Mouse (Mus musculus) liver, embryonic 14.5 days (tissue): ENCODE results near the gene Gm49391. TPM values are rescaled to one million over a fixed set of nuclear protein-coding genes. Genes with fewer than 3 reads are reported as not detected.
A peak's percentile ranks its signal among the peaks of the same experiment; 100 is the strongest.
"Not testable (repeated sequence)": the region's sequence is repeated elsewhere in the genome, so short reads cannot be mapped to it uniquely, and the experiment has no call there.

ENCODE experiments used
- ATAC-seq: fragments of 200-750 bp; cut with Nextera tagmentation; 2 replicates; pipeline ENCODE4 v1.8.0; 2017; ENCODE audit warnings: moderate number of reproducible peaks, mild to moderate bottlenecking, moderate library complexity; ENCODE audit not compliant: insufficient read depth
- DNase-seq, 3 experiments: peaks; one replicate each; pipeline ENCODE4 v3.0.0-alpha.2; 2012 to 2013; ENCODE audit warnings: low read depth in 3 of 3, low spot score in 3 of 3
- H3K27ac ChIP-seq: fragments of 300-500 bp; sonication (generic); 2 replicates; pipeline ENCODE4 v1.5.1; 2014; ENCODE audit warnings: moderate library complexity, mild to moderate bottlenecking, control low read depth, inconsistent platforms
- H3K27me3 ChIP-seq: fragments of 300-500 bp; sonication (generic); 2 replicates; pipeline ENCODE4 v1.6.1; 2014; ENCODE audit warnings: mild to moderate bottlenecking, low read length, moderate library complexity; ENCODE audit not compliant: control insufficient read depth, insufficient read depth
- H3K36me3 ChIP-seq: fragments of 300-500 bp; sonication (generic); replicated peaks from 2 replicates; pipeline ENCODE4 v1.6.1; 2014; ENCODE audit warnings: low read depth; ENCODE audit not compliant: control insufficient read depth, insufficient read depth
- H3K4me1 ChIP-seq, 2 experiments: fragments of 200-500 bp in 1 of 2; fragments of 300-500 bp in 1 of 2; sonication (generic) in 1 of 2; replicated peaks; 2 replicates each; pipeline ENCODE4 v1.6.1; 2012 to 2014; ENCODE audit warnings: antibody characterized with exemption in 1 of 2, inconsistent platforms in 1 of 2, low read length in 1 of 2; ENCODE audit not compliant: control insufficient read depth in 2 of 2, insufficient read depth in 2 of 2
- H3K4me2 ChIP-seq: fragments of 300-500 bp; sonication (generic); 2 replicates; pipeline ENCODE4 v1.6.1; 2014; ENCODE audit warnings: low read depth, mild to moderate bottlenecking, control low read depth, moderate library complexity
- H3K4me3 ChIP-seq, 2 experiments: fragments of 200-500 bp in 1 of 2; fragments of 300-500 bp in 1 of 2; sonication (generic) in 1 of 2; 2 replicates each; pipeline ENCODE4 v1.5.1; 2012 to 2014; ENCODE audit warnings: low read depth in 2 of 2, low read length in 2 of 2, mild to moderate bottlenecking in 2 of 2, control low read depth in 1 of 2, inconsistent platforms in 1 of 2, moderate library complexity in 1 of 2; ENCODE audit not compliant: insufficient read depth in 1 of 2
- H3K9ac ChIP-seq: fragments of 300-500 bp; sonication (generic); replicated peaks from 2 replicates; pipeline ENCODE4 v1.6.1; 2014; ENCODE audit warnings: mild to moderate bottlenecking, control low read depth, moderate library complexity
- H3K9me3 ChIP-seq: fragments of 300-500 bp; sonication (generic); 2 replicates; pipeline ENCODE4 v1.6.1; 2016; ENCODE audit warnings: low read length, mixed read lengths; ENCODE audit not compliant: control insufficient read depth
- CTCF ChIP-seq: IDR thresholded peaks from 2 replicates; pipeline ENCODE4 v1.5.1; 2016; ENCODE audit warnings: antibody characterized with exemption, low read depth, control low read depth
- EP300 ChIP-seq: IDR thresholded peaks from 2 replicates; pipeline ENCODE4 v1.6.1; 2016; ENCODE audit warnings: antibody characterized with exemption, low read depth
- WGBS: fragments of 180-500 bp; shearing (Covaris S2); extraction: QIAGEN DNeasy Blood & Tissue Kit; methylation state at CpG from one replicate; pipeline ENCODE4 v1.1.7; 2014; ENCODE audit not compliant: insufficient replicate concordance; 5-methylcytosine and 5-hydroxymethylcytosine counted together
- polyA plus RNA-seq, 2 experiments: library from polyadenylated mRNA; depleted of rRNA in 1 of 2; stranded (reverse) in 1 of 2; unstranded in 1 of 2; fragments of >200 nt; fragmentation: Nextera tagmentation in 1 of 2; extraction: Ambion mirVana in 1 of 2; gene quantifications; 2 replicates each; pipeline versions ENCODE4 v1.2.1 to v1.2.3; 2012 to 2014

The Gm49391 gene
- polyA plus RNA-seq, 2 experiments, result 1.8 to 5.0 TPM

GRCm38 (mm10) chr13:60897328-60897727 is 39.0 kb downstream of the Gm49391 start, which contains the start of gene Ctla2b:
Gene Ctla2b (minus strand): TSS chr13:60897447.
- no peak for TF ChIP-seq EP300
- TF ChIP-seq CTCF, result no peak
- Histone ChIP-seq H3K27me3 (no peaks in the 10 kb centered on the region), H3K9me3 (no peaks in the 10 kb centered on the region), H3K4me1 (no peaks in the 10 kb centered on the region; a peak in 1 of 4 replicates), H3K36me3 (no peaks in the 10 kb centered on the region), H3K27ac (no peak within 1 kb of the TSS), H3K4me2 (no peak within 1 kb of the TSS), H3K9ac (no peak within 1 kb of the TSS), H3K4me3 (no peak within 1 kb of the TSS)
- DNase-seq (peak in 2 of 3 experiments; percentile 6 to 22), ATAC-seq (peak; percentile 80)
- WGBS, result 20% methylated on average over 3 of the region's 3 CpGs

DNA sequence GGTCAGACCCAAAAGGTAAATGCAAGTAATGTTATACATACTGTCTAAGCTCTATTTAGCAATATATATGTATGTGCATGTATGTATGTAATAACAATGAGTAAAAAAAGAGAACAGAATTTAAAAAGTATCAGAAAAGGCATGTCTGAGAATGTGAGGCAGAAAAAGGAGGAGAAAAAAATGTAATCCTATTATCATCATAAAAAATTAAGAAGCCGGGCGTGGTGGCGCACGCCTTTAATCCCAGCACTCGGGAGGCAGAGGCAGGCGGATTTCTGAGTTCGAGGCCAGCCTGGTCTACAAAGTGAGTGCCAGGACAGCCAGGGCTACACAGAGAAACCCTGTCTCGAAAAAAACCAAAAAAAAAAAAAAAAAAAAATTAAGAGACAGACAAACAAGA is 39.6 kb downstream of the Gm49391 start, which contains the start of gene Gm49392:
TSS of gene Gm49392 (minus strand) at position 101 of the 400 bp plus-strand sequence.
- not testable (repeated sequence) for H3K27me3 ChIP-seq, H3K4me3 ChIP-seq, DNase-seq, ATAC-seq, H3K4me1 ChIP-seq, H3K9me3 ChIP-seq, H3K4me2 ChIP-seq, H3K27ac ChIP-seq, H3K9ac ChIP-seq, H3K36me3 ChIP-seq
- 65% methylated on average over 7 of the region's 8 CpGs for WGBS

GRCm38 (mm10) chr13:60895406-60896160 is 40.8 kb downstream of the Gm49391 start:
- Histone ChIP-seq H3K9me3 (no peaks in the 10 kb centered on the region), H3K36me3 (no peaks in the 10 kb centered on the region), H3K27me3 (no peaks in the 10 kb centered on the region), H3K27ac (no peak overlapping the region), H3K4me2 (no peak overlapping the region), H3K4me3 (no peak overlapping the region), H3K4me1 (no peaks in the 10 kb centered on the region; a peak in 1 of 4 replicates), H3K9ac (no peak overlapping the region)
- TF ChIP-seq EP300 (no peak), CTCF (no peak)
- DNase-seq (no peak), ATAC-seq (no peak)

GRCm38 (mm10) chr13:60892301-60892700 is 44.1 kb downstream of the Gm49391 start:
- 35% methylated on average over 1 of the region's 1 CpGs for WGBS
- Histone ChIP-seq H3K27me3 (no peaks in the 10 kb centered on the region), H3K9ac (no peak overlapping the region), H3K27ac (no peak overlapping the region), H3K9me3 (no peaks in the 10 kb centered on the region), H3K36me3 (no peaks in the 10 kb centered on the region), H3K4me1 (no peaks in the 10 kb centered on the region), H3K4me2 (no peak overlapping the region), H3K4me3 (no peak overlapping the region)
- no peak for ATAC-seq
- TF ChIP-seq CTCF (no peak), EP300 (no peak)
- DNase-seq, result no peak

- Histone ChIP-seq H3K27me3 (no peaks in the 10 kb centered on the region), H3K27ac (no peak within 1 kb of the TSS), H3K4me1 (no peaks in the 10 kb centered on the region), H3K4me3 (no peak within 1 kb of the TSS), H3K9me3 (no peaks in the 10 kb centered on the region), H3K9ac (no peak within 1 kb of the TSS), H3K4me2 (no peak within 1 kb of the TSS), H3K36me3 (no peaks in the 10 kb centered on the region)
- no peak for DNase-seq
- WGBS, result 58% methylated on average over 1 of the region's 1 CpGs
- no peak for ATAC-seq
- TF ChIP-seq EP300 (no peak), CTCF (no peak)
Observed at GRCm38 (mm10) chr13:60864281-60864680, 72.1 kb downstream of the Gm49391 start, which contains the start of gene 4930486L24Rik. Gene 4930486L24Rik (minus strand): TSS chr13:60864475.
